Mouse (Mus musculus) mouse embryonic stem cell (cell line): ENCODE measurements around the gene Mto1.
"Not testable (repeated sequence)": the region's sequence is repeated elsewhere in the genome, so short reads cannot be mapped to it uniquely, and the experiment has no call there.

ENCODE experiments used
- in situ Hi-C, 2 experiments: fragments of 300-500 bp; cut with MboI; formaldehyde crosslinking; loops; 1 replicate in 1 of 2; 3 replicates in 1 of 2; pipeline ENCODE4 v1.14.3; 2019 to 2020; ENCODE audit warnings: low sequenced_read_pairs in 2 of 2, low pct_unique_long_range_greater_than_20kb in 1 of 2, mixed read lengths in 1 of 2; ENCODE audit not compliant: unreplicated experiment in 1 of 2

The Mto1 gene

DNA sequence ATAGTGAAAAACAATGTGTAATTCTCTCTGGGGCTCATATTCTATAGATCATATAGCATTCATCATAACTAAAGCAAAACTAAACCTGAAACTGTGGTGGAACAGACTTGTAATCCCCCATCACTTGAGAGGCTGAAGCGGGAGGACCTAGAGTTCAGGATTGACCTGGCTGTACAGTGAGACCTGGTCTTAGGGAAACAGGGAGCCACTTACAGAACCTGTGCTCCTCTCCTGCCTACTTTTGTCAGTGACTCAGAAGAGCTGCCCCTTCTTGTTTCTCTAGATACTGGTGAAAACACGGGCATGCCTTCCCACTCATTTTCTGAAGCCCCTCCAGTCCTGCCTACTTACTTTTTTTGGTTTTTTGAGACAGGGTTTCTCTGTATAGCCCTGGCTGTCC, 26.3 kb downstream of the Mto1 start:
- in situ Hi-C loops = no loop called here

DNA sequence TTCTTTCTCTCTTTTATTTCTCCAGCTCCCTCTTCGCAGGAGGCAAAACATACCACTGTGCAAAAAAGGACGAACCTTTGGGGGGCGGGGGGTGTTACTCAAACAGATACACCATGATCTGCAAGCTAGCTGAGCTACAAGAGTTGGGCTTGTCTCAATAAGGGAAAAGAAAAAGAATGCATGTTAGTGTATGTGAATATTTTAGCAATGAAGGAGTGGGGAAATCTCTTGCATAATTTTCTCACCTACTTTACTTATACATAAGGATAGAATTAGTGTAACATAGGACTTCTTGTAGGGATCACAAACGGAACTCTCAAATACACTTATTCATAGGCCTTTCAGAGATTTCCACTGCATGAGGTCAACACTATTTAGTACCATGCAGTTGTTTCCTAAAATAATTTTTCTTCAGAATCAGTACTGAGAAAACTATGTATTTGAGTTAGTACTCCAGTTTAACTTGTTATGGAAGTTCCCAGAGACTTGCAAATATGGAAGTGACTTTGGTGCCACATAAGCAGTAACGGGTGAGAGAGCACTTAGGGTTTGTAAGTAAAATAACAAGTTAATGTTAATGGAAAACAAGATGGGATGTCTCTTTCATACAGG, 26.9 kb downstream of the Mto1 start:
- in situ Hi-C loops = no loop called here

DNA sequence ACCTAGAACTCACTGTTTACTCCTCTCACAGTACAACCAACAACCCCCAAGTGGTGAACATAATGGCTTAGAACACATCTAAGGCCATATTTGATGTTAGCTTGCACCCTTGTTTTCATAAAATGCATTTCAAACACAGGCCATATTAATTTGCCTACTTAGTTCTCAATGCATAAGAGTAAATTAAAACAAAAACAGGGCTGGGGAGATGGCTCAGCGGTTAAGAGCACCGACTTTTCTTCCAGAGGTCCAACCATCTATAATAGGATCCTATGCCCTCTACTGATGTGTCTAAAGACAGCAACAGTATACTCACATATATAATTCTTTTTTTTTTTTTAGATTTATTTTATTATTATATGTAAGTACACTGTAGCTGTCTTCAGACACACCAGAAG, 27.4 kb downstream of the Mto1 start:
- in situ Hi-C loops = no loop called here

DNA sequence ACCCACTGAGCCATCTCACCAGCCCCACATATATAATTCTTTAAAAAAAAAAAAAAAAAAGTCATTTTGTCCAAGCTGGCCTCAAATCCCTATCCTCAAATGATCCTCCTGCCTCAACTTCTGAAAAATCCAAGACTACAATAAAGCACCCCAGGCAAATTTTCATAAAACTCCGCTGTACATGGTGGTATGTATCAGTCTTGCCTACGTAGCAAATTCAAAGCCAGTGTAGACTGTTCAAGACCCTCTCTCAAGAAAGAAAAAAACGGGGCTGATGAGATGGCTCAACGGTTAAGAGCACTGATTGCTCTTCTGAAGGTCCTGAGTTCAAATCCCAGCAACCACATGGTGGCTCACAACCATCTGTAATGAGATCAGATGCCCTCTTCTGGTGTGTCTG, 27.9 kb downstream of the Mto1 start:
- in situ Hi-C loops = no loop called here

DNA sequence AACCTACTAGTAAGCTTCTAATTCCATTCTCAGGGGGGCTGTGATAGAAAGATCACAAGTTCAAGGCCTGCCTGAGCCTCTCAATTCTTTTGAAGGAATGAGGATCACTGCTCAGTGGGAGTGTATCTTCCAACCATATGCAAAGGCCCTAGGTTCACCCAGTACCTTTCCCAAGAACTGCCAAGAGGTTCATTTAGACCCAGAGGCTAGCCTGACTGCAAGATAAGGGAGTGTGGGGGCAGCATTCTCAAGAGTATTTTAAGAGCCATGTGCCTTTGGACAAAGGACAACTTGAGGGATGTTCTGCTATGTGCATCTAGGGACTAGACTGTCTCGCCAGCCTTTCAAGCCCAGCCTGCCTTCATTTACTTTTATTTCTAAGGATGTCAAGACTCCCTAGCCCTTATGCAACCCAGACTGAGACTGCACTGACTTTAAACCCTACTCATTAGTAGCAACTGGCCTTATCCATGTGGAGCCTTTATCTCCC, 28.6 kb downstream of the Mto1 start:
- in situ Hi-C loops = no loop called here

DNA sequence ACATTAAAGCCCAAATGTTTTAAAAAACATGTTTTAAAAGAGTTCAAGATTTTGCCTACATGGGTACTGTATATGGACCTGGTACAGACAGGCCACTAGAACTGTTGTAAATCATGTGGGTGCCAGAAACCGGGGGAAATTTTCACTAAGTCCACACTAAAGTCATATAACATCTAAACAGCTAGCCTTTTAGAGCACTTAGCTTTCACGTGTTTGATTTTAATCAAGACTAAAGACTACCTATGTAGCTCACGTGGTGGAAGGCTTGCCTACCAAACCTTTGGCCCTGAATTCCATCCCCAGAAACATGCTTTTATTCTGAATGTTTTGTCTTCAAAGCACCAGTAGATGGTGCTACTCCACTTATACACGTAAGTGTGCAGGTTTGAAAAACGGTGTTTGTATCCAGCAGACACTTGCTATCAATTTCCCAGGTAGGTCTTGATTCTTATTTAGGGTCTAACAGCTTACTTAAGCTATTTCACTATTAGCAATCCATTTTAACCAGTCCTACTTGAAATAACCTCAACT, 29.1 kb downstream of the Mto1 start:
- in situ Hi-C loops = no loop called here

DNA sequence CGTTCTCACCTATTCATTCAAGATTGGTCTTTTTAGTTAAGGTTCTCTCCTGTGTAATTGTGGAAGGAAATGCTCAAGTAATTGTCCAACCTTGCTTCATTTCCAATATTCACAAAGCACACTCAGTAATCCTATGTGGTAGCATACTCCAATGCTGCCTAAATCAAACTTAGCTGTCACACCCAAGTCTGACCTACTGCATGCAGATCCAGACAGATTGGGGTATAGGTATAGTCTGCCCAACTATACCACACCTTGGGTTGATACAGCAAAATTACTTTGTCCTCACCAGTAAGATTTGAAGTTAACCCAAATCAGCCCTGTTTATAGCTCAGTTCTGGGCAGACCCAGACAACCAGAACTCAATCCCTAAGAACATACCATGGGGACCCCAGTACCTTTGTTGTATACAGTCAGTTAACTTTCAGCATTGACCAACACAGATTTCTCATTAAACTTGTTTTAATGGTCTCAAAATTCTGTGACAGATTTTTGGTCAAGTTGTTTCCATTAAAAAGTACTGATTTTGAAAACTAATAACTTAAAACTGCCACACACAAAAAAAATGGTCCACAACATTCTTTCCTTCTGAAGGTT, 30.1 kb downstream of the Mto1 start:
- in situ Hi-C loops = not testable (repeated sequence)

DNA sequence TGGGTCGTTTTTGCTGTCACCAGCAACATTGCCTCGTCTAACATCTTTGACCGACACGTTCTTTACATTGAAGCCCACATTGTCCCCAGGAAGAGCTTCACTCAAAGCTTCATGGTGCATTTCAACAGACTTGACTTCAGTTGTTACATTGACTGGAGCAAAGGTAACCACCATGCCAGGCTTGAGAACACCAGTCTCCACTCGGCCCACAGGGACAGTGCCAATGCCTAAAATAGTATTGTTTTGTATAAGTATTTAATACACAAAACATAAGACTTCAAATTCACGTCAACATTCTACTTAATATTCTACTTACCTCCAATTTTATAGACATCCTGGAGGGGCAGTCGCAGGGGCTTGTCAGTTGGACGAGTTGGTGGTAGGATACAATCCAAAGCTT, 31.3 kb downstream of the Mto1 start:
- in situ Hi-C loops = not testable (repeated sequence)

DNA sequence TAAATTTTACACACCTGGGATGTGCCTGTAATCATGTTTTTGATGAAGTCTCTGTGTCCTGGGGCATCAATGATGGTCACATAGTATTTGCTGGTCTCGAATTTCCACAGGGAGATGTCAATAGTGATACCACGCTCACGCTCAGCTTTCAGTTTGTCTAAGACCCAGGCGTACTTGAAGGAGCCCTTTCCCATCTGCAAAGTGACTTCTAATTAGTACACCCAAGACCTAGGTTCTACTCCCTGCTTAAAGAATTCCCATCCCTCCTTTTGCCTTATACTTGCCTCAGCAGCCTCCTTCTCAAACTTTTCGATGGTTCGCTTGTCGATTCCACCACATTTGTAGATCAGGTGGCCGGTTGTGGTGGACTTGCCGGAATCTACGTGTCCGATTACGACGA, 32.2 kb downstream of the Mto1 start:
- in situ Hi-C loops = loop anchor here in 1 of 2 experiments (5.0 kb wide), 1 partner anchor 37 kb away; no protein-coding TSS in a partner anchor

DNA sequence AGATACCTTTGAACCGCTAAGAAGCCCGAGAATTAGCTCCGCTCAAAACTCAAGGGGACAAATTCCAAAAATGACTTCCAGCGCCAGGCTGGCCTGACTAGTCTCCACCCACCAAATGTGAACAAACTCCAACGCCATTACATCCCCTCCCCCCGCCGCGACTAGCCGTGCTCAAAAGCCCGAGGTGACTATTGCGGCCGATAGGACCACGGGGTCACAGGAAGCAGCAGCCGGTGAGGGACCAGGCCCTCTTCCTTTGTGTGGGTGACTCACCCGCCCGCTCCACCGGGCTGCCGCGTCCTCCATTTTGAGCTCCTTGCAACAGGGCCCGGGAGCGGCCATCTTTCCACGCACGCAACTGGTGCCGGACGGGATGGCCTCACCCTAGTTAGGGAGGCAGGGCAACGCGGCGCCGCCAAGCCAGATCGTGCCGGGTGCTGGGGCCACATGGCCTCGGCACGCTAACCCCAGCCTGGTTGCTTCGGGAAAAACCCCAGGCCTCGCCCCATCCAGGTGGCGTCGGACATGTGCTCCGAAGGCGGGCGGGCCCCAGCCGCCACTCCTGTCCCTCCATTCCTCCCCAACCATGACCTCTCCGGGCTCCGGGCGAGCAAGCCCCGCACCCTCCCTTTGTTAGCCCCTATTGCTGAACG, 32.8 kb downstream of the Mto1 start:
- in situ Hi-C loops = loop anchor here in 1 of 2 experiments (5.0 kb wide), 1 partner anchor 36 kb away; no protein-coding TSS in a partner anchor

DNA sequence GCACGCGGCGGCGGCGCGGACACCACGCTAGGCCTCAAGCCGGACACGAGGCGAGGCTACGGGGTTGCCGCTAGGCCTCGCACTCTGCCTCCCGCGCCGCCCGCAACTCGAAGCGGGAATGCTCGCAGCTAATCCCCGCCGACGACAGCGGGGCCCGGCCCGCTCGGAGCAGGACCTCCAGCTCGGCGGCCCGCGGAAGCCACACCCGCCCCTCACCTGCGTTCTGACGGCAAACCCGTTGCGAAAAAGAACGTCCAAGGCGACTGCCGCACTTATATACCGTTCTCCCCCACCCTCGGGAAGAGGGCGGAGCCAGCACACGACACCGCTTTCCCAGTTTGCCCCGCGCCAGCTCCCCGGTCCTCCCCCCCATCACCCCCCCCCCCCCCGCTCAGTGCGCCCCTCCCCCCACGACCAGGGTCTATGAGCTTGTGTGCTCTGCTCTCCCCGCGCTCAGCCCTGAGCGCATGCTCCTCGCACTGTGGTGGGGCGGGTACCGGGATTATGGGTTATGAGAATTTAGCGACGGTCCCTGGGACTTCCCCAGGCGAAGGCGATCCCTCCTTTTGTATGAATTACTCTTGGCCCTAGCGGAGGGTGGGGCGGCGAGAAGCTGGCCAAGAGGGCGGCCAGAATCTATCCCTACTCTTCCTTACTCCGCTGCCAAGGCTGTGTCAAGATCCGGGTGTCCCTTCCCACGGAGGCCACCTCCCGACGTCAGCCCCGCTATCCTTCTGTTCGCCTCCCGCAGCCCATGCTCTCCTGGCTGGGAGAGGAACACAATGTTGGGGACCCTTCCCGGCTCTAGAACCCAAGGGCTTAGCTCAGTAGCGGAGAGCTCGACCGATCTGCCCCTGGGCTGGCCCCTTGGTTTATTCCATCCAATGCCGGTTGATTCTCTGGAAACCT, 33.7 kb downstream of the Mto1 start:
- in situ Hi-C loops = loop anchor here in 1 of 2 experiments (5.0 kb wide), 1 partner anchor 36 kb away; no protein-coding TSS in a partner anchor

DNA sequence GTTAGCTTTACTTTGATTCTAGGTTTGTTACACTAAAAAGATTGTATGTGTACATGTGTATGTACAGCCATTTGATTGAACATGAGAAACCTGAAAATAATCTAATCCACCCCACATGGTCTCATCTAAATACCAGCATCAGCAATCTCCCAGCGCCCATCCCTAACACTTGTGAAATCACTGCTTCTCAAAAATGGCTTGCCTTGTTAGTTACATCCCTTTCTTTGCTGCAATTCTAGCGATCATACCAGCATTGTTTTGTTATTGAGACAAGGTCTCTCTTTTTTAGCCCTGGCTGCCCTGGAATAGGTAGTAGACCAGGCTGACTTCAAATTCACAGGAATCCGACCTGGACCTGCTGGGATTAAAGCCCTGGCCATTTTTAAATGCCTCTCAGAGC, 34.4 kb downstream of the Mto1 start:
- in situ Hi-C loops = loop anchor here in 1 of 2 experiments (5.0 kb wide), 1 partner anchor 35 kb away; no protein-coding TSS in a partner anchor

DNA sequence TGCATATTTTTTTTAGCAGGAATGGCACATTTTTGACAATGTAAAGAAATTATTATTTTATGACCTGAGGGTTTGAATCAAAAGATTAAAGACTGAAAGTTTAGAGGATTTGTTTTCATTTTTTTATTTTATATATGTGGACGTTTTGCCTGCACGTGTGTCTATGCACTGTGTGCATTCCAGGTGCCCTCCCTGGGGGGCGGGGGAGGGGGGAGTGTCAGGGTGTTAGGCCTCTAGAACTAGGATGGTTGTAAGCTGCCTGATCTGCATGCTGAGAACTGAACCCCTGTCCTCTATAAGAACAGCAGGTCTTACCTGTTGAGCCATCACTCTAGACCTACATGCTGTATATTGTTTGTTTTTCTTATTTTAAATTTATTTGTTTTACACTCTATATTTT, 36.7 kb downstream of the Mto1 start:
- in situ Hi-C loops = loop anchor here in 1 of 2 experiments (5.0 kb wide), 1 partner anchor 33 kb away; no protein-coding TSS in a partner anchor

DNA sequence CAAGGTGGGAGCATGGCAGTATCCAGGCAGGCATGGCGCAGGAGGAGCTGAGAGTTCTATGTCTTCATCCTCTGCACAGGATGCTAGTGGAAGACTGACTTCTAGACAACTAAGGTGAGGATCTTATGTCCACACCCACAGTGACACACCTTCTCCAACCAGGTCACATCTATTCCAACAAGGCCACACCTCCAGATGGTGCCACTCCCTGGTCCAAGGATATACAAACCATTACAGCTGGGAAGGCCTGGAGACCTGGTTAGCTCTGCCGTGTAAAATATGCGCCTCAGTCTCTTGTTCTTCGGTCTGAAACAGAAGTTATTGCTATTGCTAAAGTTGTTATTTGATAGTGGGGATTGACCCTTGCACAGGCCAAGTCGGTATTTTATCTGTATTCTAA, 40.0 kb downstream of the Mto1 start:
- in situ Hi-C loops = not testable (repeated sequence)

DNA sequence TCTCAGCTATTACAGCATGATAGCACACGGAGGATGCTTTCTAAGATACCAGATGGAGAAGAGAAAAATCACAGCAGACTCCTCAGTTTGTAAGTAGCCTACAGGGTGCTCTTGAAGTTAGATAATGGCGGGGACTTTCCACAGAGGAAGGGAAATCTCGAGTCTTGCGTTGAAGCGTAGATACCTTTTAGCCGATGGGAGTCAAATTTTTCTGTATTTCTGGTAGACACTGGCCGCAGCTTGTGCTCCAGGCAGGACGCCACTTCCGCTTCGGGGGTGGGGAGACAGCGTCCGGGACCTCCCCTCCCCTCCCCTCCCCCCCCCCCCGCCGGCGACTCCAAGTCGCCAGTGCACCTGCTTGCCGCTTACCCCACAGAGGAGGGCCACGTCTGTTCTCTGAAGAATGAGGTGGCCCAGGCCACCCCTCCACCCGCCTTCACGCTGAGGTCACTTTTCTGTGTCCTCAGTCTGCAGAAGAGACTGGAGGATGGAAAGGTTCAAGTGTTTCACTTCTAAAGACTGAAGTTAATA, 40.9 kb downstream of the Mto1 start, which contains the start of gene Eef1a1:
Gene Eef1a1, minus strand, starts transcription at position 262 of the 531 bp plus-strand sequence.
- in situ Hi-C loops = no loop called here

DNA sequence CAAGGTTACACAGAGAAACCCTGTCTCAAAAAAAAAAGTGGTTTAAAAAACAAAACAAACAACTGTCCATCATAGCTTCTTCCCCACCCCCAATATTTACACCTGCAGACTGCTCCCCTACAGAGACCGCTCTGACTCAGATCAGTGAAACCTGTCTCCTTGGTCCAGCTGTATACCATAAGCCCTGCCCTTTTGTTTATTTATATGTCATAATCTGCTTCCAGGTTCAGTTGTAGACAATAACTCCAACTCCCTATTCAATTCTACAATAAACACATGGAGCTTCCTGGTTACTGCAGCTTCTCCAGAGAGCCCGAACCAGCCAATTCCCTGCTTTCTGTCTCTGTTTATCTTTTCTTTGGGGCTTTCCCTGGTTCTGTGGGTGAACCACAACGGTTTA, 43.2 kb downstream of the Mto1 start:
- in situ Hi-C loops = no loop called here

DNA sequence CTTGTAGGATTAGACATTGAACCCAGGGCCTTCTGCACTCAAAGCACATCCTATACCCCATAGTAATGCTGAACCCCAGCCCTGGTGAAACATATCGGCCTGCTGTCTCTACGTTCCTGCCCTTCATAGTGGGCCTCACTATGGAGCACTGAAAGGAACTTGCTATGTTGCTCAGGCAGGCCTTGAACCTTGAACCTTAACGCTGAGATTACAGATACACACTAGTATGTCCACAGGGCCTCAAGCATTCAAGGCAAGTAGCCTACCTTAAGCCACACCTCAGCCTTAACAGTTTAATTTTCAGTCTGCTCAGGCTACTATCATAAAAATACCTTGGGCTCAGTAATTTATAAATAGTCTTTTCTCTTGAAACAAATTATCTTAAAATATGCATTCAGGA, 44.2 kb downstream of the Mto1 start:
- in situ Hi-C loops = no loop called here

DNA sequence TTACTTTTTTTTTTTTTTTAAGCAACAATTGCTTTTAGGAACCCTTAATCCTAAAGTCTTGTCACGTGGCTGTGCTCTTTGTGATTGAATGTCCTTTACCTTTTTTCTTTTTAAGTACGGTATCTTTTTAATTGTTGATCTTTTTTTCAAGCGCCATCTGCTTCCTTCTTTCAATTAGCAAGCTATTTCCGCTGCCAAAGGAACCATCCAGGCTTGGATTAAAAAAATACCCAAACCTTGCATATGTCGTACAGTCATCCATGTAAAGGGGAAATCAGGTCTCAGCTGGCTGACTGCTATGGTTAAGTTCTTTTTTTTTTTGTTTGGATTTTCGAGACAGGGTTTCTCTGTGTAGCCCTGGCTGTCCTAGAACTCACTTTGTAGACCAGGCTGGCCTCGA, 45.2 kb downstream of the Mto1 start:
- in situ Hi-C loops = no loop called here
